Mouse (Mus musculus) adrenal gland, adult (tissue): ENCODE measurements around the gene Carmil2.

Experiments used
- DNase-seq, 2 experiments: peaks; one replicate each; pipeline ENCODE4 v3.0.0; 2022 to 2023; ENCODE audit warnings: low spot score in 1 of 2; ENCODE audit not compliant: inconsistent age in 2 of 2

Gene Carmil2

GRCm38 (mm10) chr8:105685796-105686308, at the start of gene Carmil2:
TSS of gene Carmil2 (plus strand) at chr8:105686274.
- peak; percentile 57 to 84 for DNase-seq

- peak in 1 of 2 experiments; percentile 92 for DNase-seq
Observed at GRCm38 (mm10) chr8:105636963-105637510, 49.0 kb upstream of the Carmil2 start, which contains the start of gene Agrp. TSS of gene Agrp (minus strand) at chr8:105637393.

GRCm38 (mm10) chr8:105637601-105638041, 48.5 kb upstream of the Carmil2 start:
- peak in 1 of 2 experiments; percentile 69 for DNase-seq

- DNase-seq: no peak
Observed at GRCm38 (mm10) chr8:105638510-105638909, 47.6 kb upstream of the Carmil2 start.

- DNase-seq: peak in 1 of 2 experiments; percentile 54
Observed at GRCm38 (mm10) chr8:105639835-105640234, 46.2 kb upstream of the Carmil2 start.

GRCm38 (mm10) chr8:105640511-105640910, 45.6 kb upstream of the Carmil2 start:
- DNase-seq: peak in 1 of 2 experiments; percentile 56

GRCm38 (mm10) chr8:105645205-105645604, 40.9 kb upstream of the Carmil2 start:
- DNase-seq: no peak

GRCm38 (mm10) chr8:105648929-105649328, 37.1 kb upstream of the Carmil2 start:
- peak in 1 of 2 experiments; percentile 58 for DNase-seq

GRCm38 (mm10) chr8:105657641-105658040, 28.4 kb upstream of the Carmil2 start:
- no peak for DNase-seq

GRCm38 (mm10) chr8:105661167-105661566, 24.9 kb upstream of the Carmil2 start:
- peak in 1 of 2 experiments; percentile 58 for DNase-seq

GRCm38 (mm10) chr8:105677891-105678290, 8.2 kb upstream of the Carmil2 start:
- DNase-seq: no peak

- no peak for DNase-seq
Observed at GRCm38 (mm10) chr8:105685325-105685724, 749 bp upstream of the Carmil2 start.

- no peak for DNase-seq
Observed at GRCm38 (mm10) chr8:105686551-105686950, 477 bp downstream of the Carmil2 start.

GRCm38 (mm10) chr8:105687512-105687911, 1.4 kb downstream of the Carmil2 start:
- DNase-seq: no peak

GRCm38 (mm10) chr8:105688242-105688752, 2.2 kb downstream of the Carmil2 start:
- DNase-seq: no peak

GRCm38 (mm10) chr8:105689256-105689982, 3.3 kb downstream of the Carmil2 start:
- no peak for DNase-seq

GRCm38 (mm10) chr8:105689983-105690360, 3.9 kb downstream of the Carmil2 start:
- DNase-seq: no peak

GRCm38 (mm10) chr8:105690978-105691377, 4.9 kb downstream of the Carmil2 start:
- DNase-seq: no peak

- no peak for DNase-seq
Observed at GRCm38 (mm10) chr8:105692449-105693182, 6.5 kb downstream of the Carmil2 start.

- DNase-seq: peak; percentile 67 to 88
Observed at GRCm38 (mm10) chr8:105693648-105694047, 7.6 kb downstream of the Carmil2 start.
